Mouse (Mus musculus): ENCODE measurements around the gene Ankrd52. TPM values are rescaled to one million over a fixed set of nuclear protein-coding genes. Genes with fewer than 3 reads are reported as not detected.

The Ankrd52 gene
- polyA plus RNA-seq, 1 experiment from 2014 or later = 6.2 TPM

GRCm38 (mm10) chr10:128368402-128369217, 8.3 kb upstream of the Ankrd52 start, which contains the start of gene Coq10a:
Coq10a (minus strand) TSS chr10:128368997.
- no peaks in the 10 kb centered on the region for H3K9me3 ChIP-seq (replicated peaks; ENCODE audit: low read length)
- H3K4me3 ChIP-seq (replicated peaks; ENCODE audit: low read depth, low read length) = peak within 1 kb of the TSS; percentile 72
- WGBS = under 1% methylated on average over 83 of the region's 87 CpGs
- H3K27ac ChIP-seq = peak within 1 kb of the TSS; percentile 94
- peak within 1 kb of the TSS; percentile 73 for H3K4me2 ChIP-seq (ENCODE audit: low read length)
- 0 out of 2 replicates have a peak, but pooled peaks have one; percentile 9 for TF ChIP-seq CTCF (IDR thresholded peaks at IDR 0.05; ENCODE audit: low read depth)
- no peaks in the 10 kb centered on the region for H3K27me3 ChIP-seq (ENCODE audit: insufficient read depth, low read length)
- peak within 1 kb of the TSS; percentile 73 for H3K9ac ChIP-seq (ENCODE audit: low read depth, low read length)
- DNase-seq (ENCODE audit: low spot score) (peak; percentile 96), ATAC-seq (replicated peaks; ENCODE audit: low FRiP score, low read depth) (peak; percentile 93)
- 0 out of 2 replicates have a peak, but pooled peaks cover 7% of the 10 kb centered on the region for H3K4me1 ChIP-seq (replicated peaks; ENCODE audit: insufficient read depth, low read length)
- H3K36me3 ChIP-seq (ENCODE audit: insufficient read depth, low read length) = 0 out of 2 replicates have a peak, but pooled peaks cover 7% of the 10 kb centered on the region

- Histone ChIP-seq H3K4me1 (replicated peaks; ENCODE audit: insufficient read depth, low read length) (0 out of 2 replicates have a peak, but pooled peaks cover 7% of the 10 kb centered on the region), H3K9me3 (replicated peaks; ENCODE audit: low read length) (no peaks in the 10 kb centered on the region), H3K4me3 (replicated peaks; ENCODE audit: low read depth, low read length) (peak overlapping the region; percentile 72), H3K27ac (peak overlapping the region; percentile 94), H3K36me3 (ENCODE audit: insufficient read depth, low read length) (0 out of 2 replicates have a peak, but pooled peaks cover 7% of the 10 kb centered on the region), H3K9ac (ENCODE audit: low read depth, low read length) (peak overlapping the region; percentile 73), H3K27me3 (ENCODE audit: insufficient read depth, low read length) (no peaks in the 10 kb centered on the region), H3K4me2 (ENCODE audit: low read length) (peak overlapping the region; percentile 73)
- WGBS = 4% methylated on average over 9 of the region's 9 CpGs
- ATAC-seq (replicated peaks; ENCODE audit: low FRiP score, low read depth) = no peak
- DNase-seq (ENCODE audit: low spot score) = no peak
- no peak for TF ChIP-seq CTCF (IDR thresholded peaks at IDR 0.05; ENCODE audit: low read depth)
Observed at GRCm38 (mm10) chr10:128369218-128369543, 7.7 kb upstream of the Ankrd52 start.

- no peak for ATAC-seq (replicated peaks; ENCODE audit: low FRiP score, low read depth)
- Histone ChIP-seq H3K9me3 (replicated peaks; ENCODE audit: low read length) (no peaks in the 10 kb centered on the region), H3K36me3 (ENCODE audit: insufficient read depth, low read length) (0 out of 2 replicates have a peak, but pooled peaks cover 7% of the 10 kb centered on the region), H3K27ac (peak overlapping the region; percentile 94), H3K4me2 (ENCODE audit: low read length) (peak overlapping the region; percentile 73), H3K4me3 (replicated peaks; ENCODE audit: low read depth, low read length) (peak overlapping the region; percentile 72; the same call in 1 of the 2 replicates), H3K4me1 (replicated peaks; ENCODE audit: insufficient read depth, low read length) (0 out of 2 replicates have a peak, but pooled peaks cover 7% of the 10 kb centered on the region), H3K9ac (ENCODE audit: low read depth, low read length) (no peak overlapping the region), H3K27me3 (ENCODE audit: insufficient read depth, low read length) (no peaks in the 10 kb centered on the region)
- TF ChIP-seq CTCF (IDR thresholded peaks at IDR 0.05; ENCODE audit: low read depth) = no peak
- no peak for DNase-seq (ENCODE audit: low spot score)
- WGBS = 77% methylated on average over 6 of the region's 6 CpGs
Observed at GRCm38 (mm10) chr10:128369599-128369998, 7.3 kb upstream of the Ankrd52 start.

- Histone ChIP-seq H3K9ac (ENCODE audit: low read depth, low read length) (no peak overlapping the region), H3K4me2 (ENCODE audit: low read length) (no peak overlapping the region), H3K4me3 (replicated peaks; ENCODE audit: low read depth, low read length) (no peak overlapping the region), H3K4me1 (replicated peaks; ENCODE audit: insufficient read depth, low read length) (0 out of 2 replicates have a peak, but pooled peaks cover 7% of the 10 kb centered on the region), H3K27ac (no peak overlapping the region), H3K9me3 (replicated peaks; ENCODE audit: low read length) (no peaks in the 10 kb centered on the region), H3K36me3 (ENCODE audit: insufficient read depth, low read length) (0 out of 2 replicates have a peak, but pooled peaks cover 3% of the 10 kb centered on the region), H3K27me3 (ENCODE audit: insufficient read depth, low read length) (no peaks in the 10 kb centered on the region)
- 65% methylated on average over 6 of the region's 6 CpGs for WGBS
- ATAC-seq (replicated peaks; ENCODE audit: low FRiP score, low read depth) (no peak), DNase-seq (ENCODE audit: low spot score) (no peak)
- TF ChIP-seq CTCF (IDR thresholded peaks at IDR 0.05; ENCODE audit: low read depth) = no peak
Observed at GRCm38 (mm10) chr10:128370021-128370420, 6.9 kb upstream of the Ankrd52 start.

- ATAC-seq (replicated peaks; ENCODE audit: low FRiP score, low read depth) = no peak
- no peak for TF ChIP-seq CTCF (IDR thresholded peaks at IDR 0.05; ENCODE audit: low read depth)
- Histone ChIP-seq H3K9me3 (replicated peaks; ENCODE audit: low read length) (no peaks in the 10 kb centered on the region), H3K9ac (ENCODE audit: low read depth, low read length) (no peak overlapping the region), H3K4me2 (ENCODE audit: low read length) (no peak overlapping the region), H3K4me3 (replicated peaks; ENCODE audit: low read depth, low read length) (no peak overlapping the region), H3K27me3 (ENCODE audit: insufficient read depth, low read length) (no peaks in the 10 kb centered on the region), H3K36me3 (ENCODE audit: insufficient read depth, low read length) (no peaks in the 10 kb centered on the region), H3K4me1 (replicated peaks; ENCODE audit: insufficient read depth, low read length) (0 out of 2 replicates have a peak, but pooled peaks cover 7% of the 10 kb centered on the region), H3K27ac (no peak overlapping the region)
- WGBS = 40% methylated on average over 4 of the region's 4 CpGs
- peak; percentile 7 for DNase-seq (ENCODE audit: low spot score)
Observed at GRCm38 (mm10) chr10:128370601-128371000, 6.3 kb upstream of the Ankrd52 start.

- Histone ChIP-seq H3K36me3 (ENCODE audit: insufficient read depth, low read length) (no peaks in the 10 kb centered on the region), H3K4me3 (replicated peaks; ENCODE audit: low read depth, low read length) (no peak overlapping the region), H3K27ac (no peak overlapping the region), H3K27me3 (ENCODE audit: insufficient read depth, low read length) (no peaks in the 10 kb centered on the region), H3K4me1 (replicated peaks; ENCODE audit: insufficient read depth, low read length) (0 out of 2 replicates have a peak, but pooled peaks cover 7% of the 10 kb centered on the region), H3K9me3 (replicated peaks; ENCODE audit: low read length) (no peaks in the 10 kb centered on the region), H3K9ac (ENCODE audit: low read depth, low read length) (no peak overlapping the region), H3K4me2 (ENCODE audit: low read length) (no peak overlapping the region)
- ATAC-seq (replicated peaks; ENCODE audit: low FRiP score, low read depth) (no peak), DNase-seq (ENCODE audit: low spot score) (no peak)
- WGBS = 82% methylated on average over 5 of the region's 5 CpGs
- TF ChIP-seq CTCF (IDR thresholded peaks at IDR 0.05; ENCODE audit: low read depth) = peak; percentile 42
Observed at GRCm38 (mm10) chr10:128372142-128372541, 4.8 kb upstream of the Ankrd52 start.

Measured in kidney, postnatal 0 days (tissue).